Mouse (Mus musculus): ENCODE data around the gene Timp2. TPM values are rescaled to one million over a fixed set of nuclear protein-coding genes. Genes with fewer than 3 reads are reported as not detected.
"Not testable (repeated sequence)": the region's sequence is repeated elsewhere in the genome, so short reads cannot be mapped to it uniquely, and the experiment has no call there.

The Timp2 gene
- total and polyA plus RNA-seq, 2 experiments from 2014 or later: 118 to 170 TPM

DNA sequence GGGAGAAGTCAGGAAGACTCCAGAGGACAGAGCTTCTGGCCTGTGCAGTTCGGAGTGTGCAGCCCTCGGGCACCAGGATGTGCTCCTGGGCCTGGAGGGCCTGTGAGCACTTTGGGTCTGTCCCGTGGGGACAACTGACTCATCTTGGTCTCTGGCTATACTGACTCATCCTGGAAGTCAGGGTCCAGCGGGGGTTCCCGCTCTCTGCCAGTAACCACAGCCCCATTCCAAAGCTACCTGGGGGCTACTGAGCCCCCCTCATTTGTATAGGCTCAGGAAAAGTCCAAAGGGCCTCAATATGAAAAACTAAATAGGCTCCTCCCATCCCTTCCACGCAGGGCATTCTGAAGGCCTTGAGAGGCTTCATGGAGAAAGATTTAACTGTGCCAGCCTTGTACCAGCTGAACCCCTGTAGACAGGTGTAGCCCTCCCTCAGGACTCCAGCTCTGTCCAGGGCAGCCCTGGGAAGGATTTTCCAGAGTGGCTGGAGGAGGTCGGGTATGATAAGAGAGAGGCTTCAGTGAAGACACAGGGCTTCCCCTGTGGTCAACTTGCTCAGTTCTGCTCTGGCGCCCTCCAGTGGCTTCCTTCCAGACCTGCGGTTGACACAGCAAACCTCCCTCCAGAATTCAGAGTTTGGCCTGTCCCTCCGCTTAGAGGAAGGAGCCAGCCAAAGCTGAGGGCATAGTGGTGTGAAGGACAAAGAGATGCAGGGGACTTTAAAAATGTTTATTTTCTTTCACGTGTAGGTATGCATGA is 23.9 kb upstream of the Timp2 start:
- no peaks in the 10 kb centered on the region for H3K27me3 ChIP-seq (ENCODE audit: insufficient read depth, low read length)
- peak; percentile 85 for ATAC-seq
- H3K9ac ChIP-seq (replicated peaks; ENCODE audit: low read length): no peak overlapping the region
- WGBS: 39% methylated on average over 11 of the region's 11 CpGs
- H3K4me3 ChIP-seq (ENCODE audit: low read length): no peak overlapping the region
- H3K27ac ChIP-seq: no peak overlapping the region
- no peaks in the 10 kb centered on the region for H3K36me3 ChIP-seq (ENCODE audit: insufficient read depth, low read length)
- DNase-seq (ENCODE audit: low spot score): peak; percentile 91
- H3K4me2 ChIP-seq (ENCODE audit: low read depth, low read length): no peak overlapping the region
- no peaks in the 10 kb centered on the region for H3K9me3 ChIP-seq (ENCODE audit: low read length)
- H3K4me1 ChIP-seq (ENCODE audit: insufficient read depth, low read length): no peaks in the 10 kb centered on the region
- TF ChIP-seq CTCF (IDR thresholded peaks at IDR 0.05; ENCODE audit: low read depth): peak; percentile 88

DNA sequence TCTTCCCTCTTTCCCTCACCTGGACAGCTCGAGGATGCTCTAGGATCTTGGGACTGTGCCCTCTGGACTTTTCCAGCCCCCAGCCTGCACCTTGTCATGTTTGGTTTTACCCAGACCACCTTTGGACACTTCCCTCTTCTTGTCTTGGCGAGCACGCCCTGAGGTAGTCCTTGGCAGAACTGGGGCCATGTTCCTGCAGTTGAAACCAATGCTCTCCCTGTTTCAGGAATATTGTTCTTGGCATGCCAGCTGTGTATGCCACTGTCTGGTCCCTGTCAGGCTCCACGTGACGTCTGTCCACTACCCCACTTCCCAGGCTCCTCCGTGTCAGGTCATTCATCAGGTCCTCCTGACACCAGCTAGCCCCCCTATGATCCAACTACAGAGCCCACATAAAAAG is 23.1 kb upstream of the Timp2 start:
- Histone ChIP-seq H3K36me3 (ENCODE audit: insufficient read depth, low read length) (no peaks in the 10 kb centered on the region), H3K9me3 (ENCODE audit: low read length) (no peaks in the 10 kb centered on the region), H3K4me2 (ENCODE audit: low read depth, low read length) (no peak overlapping the region), H3K4me1 (ENCODE audit: insufficient read depth, low read length) (no peaks in the 10 kb centered on the region), H3K27me3 (ENCODE audit: insufficient read depth, low read length) (no peaks in the 10 kb centered on the region), H3K27ac (no peak overlapping the region), H3K9ac (replicated peaks; ENCODE audit: low read length) (no peak overlapping the region), H3K4me3 (ENCODE audit: low read length) (no peak overlapping the region)
- no peak for ATAC-seq
- no peak for DNase-seq (ENCODE audit: low spot score)
- no peak for TF ChIP-seq CTCF (IDR thresholded peaks at IDR 0.05; ENCODE audit: low read depth)
- 73% methylated on average over 6 of the region's 6 CpGs for WGBS

DNA sequence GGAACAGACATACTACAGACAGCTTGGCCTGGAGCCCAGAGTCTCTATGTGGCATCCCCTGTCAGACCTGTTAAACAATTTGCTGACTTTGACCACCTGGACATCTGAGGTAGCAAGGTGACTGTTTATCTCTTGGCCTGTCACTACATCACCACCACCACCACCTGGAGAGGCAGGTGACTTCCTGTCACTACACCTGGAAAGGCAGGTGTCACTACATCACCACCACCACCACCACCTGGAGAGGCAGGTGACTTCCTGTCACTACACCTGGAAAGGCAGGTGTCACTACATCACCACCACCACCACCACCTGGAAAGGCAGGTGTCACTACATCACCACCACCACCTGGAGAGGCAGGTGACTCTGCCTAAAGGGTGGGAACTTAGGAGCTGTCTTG is 20.8 kb upstream of the Timp2 start:
- not testable (repeated sequence) for H3K27me3 ChIP-seq (ENCODE audit: insufficient read depth, low read length); H3K9ac ChIP-seq (replicated peaks; ENCODE audit: low read length); H3K9me3 ChIP-seq (ENCODE audit: low read length); H3K36me3 ChIP-seq (ENCODE audit: insufficient read depth, low read length); H3K27ac ChIP-seq; ATAC-seq; H3K4me1 ChIP-seq (ENCODE audit: insufficient read depth, low read length); H3K4me3 ChIP-seq (ENCODE audit: low read length); DNase-seq (ENCODE audit: low spot score); H3K4me2 ChIP-seq (ENCODE audit: low read depth, low read length)

GRCm38 (mm10) chr11:118375881-118376280 is 20.3 kb upstream of the Timp2 start:
- Histone ChIP-seq H3K4me1 (ENCODE audit: insufficient read depth, low read length) (no peaks in the 10 kb centered on the region), H3K27me3 (ENCODE audit: insufficient read depth, low read length) (no peaks in the 10 kb centered on the region), H3K4me2 (ENCODE audit: low read depth, low read length) (no peak overlapping the region)

DNA sequence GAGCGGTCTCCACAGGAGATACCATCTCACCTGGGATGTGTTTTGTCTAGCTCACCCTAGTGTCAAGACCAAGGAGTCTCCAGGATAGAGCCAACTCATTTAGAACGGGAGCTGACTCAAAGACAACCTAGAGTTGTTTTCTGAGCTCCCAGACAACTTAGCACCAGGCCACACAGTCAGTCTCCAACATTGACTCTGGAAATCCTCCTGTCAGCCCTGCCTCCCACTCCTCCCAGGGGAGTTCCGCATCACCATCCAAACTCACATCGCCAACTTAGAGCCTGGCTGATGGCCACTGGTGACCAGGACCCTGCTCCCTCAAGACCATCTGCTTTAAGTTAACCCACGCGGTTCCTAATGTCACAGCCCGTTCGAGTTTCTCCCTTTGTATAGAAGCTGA is 19.9 kb upstream of the Timp2 start:
- no peak for TF ChIP-seq CTCF (IDR thresholded peaks at IDR 0.05; ENCODE audit: low read depth)
- Histone ChIP-seq H3K27me3 (ENCODE audit: insufficient read depth, low read length) (no peaks in the 10 kb centered on the region), H3K4me2 (ENCODE audit: low read depth, low read length) (no peak overlapping the region), H3K9me3 (ENCODE audit: low read length) (no peaks in the 10 kb centered on the region), H3K36me3 (ENCODE audit: insufficient read depth, low read length) (no peaks in the 10 kb centered on the region), H3K4me3 (ENCODE audit: low read length) (no peak overlapping the region), H3K9ac (replicated peaks; ENCODE audit: low read length) (no peak overlapping the region), H3K27ac (no peak overlapping the region), H3K4me1 (ENCODE audit: insufficient read depth, low read length) (no peaks in the 10 kb centered on the region)
- DNase-seq (ENCODE audit: low spot score) (no peak), ATAC-seq (no peak)
- 80% methylated on average over 8 of the region's 8 CpGs for WGBS

More at GRCm38 (mm10) chr11:118375881-118376280, 20.3 kb upstream of the Timp2 start:
- WGBS: 80% methylated on average over 5 of the region's 5 CpGs
- Histone ChIP-seq H3K9me3 (ENCODE audit: low read length) (no peaks in the 10 kb centered on the region), H3K36me3 (ENCODE audit: insufficient read depth, low read length) (no peaks in the 10 kb centered on the region), H3K4me3 (ENCODE audit: low read length) (no peak overlapping the region), H3K9ac (replicated peaks; ENCODE audit: low read length) (no peak overlapping the region), H3K27ac (no peak overlapping the region)
- DNase-seq (ENCODE audit: low spot score) (no peak), ATAC-seq (no peak)
- TF ChIP-seq CTCF (IDR thresholded peaks at IDR 0.05; ENCODE audit: low read depth): no peak

GRCm38 (mm10) chr11:118375006-118375405 is 19.5 kb upstream of the Timp2 start:
- H3K36me3 ChIP-seq (ENCODE audit: insufficient read depth, low read length): no peaks in the 10 kb centered on the region
- peak; percentile 42; the same call in 1 of the 2 replicates for ATAC-seq
- H3K9me3 ChIP-seq (ENCODE audit: low read length): no peaks in the 10 kb centered on the region
- H3K27ac ChIP-seq: no peak overlapping the region
- H3K4me2 ChIP-seq (ENCODE audit: low read depth, low read length): no peak overlapping the region
- no peaks in the 10 kb centered on the region for H3K27me3 ChIP-seq (ENCODE audit: insufficient read depth, low read length)
- no peak overlapping the region for H3K4me3 ChIP-seq (ENCODE audit: low read length)
- H3K4me1 ChIP-seq (ENCODE audit: insufficient read depth, low read length): no peaks in the 10 kb centered on the region
- no peak overlapping the region for H3K9ac ChIP-seq (replicated peaks; ENCODE audit: low read length)
- TF ChIP-seq CTCF (IDR thresholded peaks at IDR 0.05; ENCODE audit: low read depth): peak; percentile 42
- DNase-seq (ENCODE audit: low spot score): peak; percentile 64

DNA sequence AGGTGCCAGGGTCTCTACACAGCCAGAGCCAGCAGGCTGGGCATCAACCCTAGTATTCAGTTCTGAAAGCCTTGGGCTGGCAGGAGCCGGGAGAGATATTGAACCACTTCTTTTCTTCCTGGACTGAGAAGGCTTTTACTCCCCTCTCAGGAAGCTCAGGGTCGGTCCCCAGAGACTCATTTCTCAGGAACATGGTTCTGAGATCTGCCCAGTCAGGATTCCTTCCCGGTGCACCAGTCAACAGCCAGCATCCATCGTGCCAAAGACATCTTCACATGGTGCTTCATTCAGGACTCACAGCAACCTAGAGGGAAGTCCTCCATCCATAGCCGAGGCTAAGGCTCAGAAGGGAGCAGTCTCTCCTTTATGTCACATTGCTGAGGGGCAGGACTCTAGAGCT is 19.0 kb upstream of the Timp2 start:
- Histone ChIP-seq H3K9ac (replicated peaks; ENCODE audit: low read length) (no peak overlapping the region), H3K27ac (no peak overlapping the region), H3K4me2 (ENCODE audit: low read depth, low read length) (no peak overlapping the region), H3K36me3 (ENCODE audit: insufficient read depth, low read length) (no peaks in the 10 kb centered on the region), H3K4me3 (ENCODE audit: low read length) (no peak overlapping the region), H3K4me1 (ENCODE audit: insufficient read depth, low read length) (no peaks in the 10 kb centered on the region), H3K27me3 (ENCODE audit: insufficient read depth, low read length) (no peaks in the 10 kb centered on the region), H3K9me3 (ENCODE audit: low read length) (no peaks in the 10 kb centered on the region)
- no peak for DNase-seq (ENCODE audit: low spot score)
- no peak for ATAC-seq
- 58% methylated on average over 5 of the region's 5 CpGs for WGBS
- TF ChIP-seq CTCF (IDR thresholded peaks at IDR 0.05; ENCODE audit: low read depth): no peak
